Mouse (Mus musculus): ENCODE data around the gene Acbd6. TPM values are rescaled to one million over a fixed set of nuclear protein-coding genes. Genes with fewer than 3 reads are reported as not detected.
A peak's percentile ranks its signal among the peaks of the same experiment; 100 is the strongest.

The Acbd6 gene
- total RNA-seq, 2 experiments from 2014 or later = 88.3 to 91.6 TPM

DNA sequence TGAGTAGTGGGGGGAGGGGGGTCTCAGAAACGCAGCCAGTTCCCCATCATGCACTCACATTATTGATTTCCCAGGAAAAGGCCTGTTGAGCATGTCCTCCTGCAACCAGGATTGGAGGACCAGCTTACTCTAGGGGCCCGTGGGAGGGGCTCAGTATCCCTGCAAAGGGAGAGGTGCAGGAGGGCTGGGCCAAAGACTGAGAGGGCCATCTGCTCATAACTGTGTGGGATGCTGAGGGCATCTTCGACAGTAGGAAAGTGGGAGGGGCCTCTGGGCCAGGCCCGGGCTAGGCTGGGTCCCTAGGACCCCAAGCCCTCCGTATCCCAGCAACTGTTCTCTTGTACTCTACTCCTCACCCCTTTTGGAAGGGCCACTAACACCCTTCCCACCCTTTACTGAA is 146.3 kb downstream of the Acbd6 start:
- no peak for DNase-seq (ENCODE audit: low spot score in 2 of 2)
- intact Hi-C loops (cut with DNase I) = no loop called here

- intact Hi-C loops (cut with DNase I) = no loop called here
- DNase-seq (ENCODE audit: low spot score in 2 of 2) = peak in 1 of 2 experiments; percentile 76
Measured at GRCm38 (mm10) chr1:155713306-155713705, 155.4 kb downstream of the Acbd6 start.

- intact Hi-C loops (cut with DNase I) = no loop called here
- DNase-seq (ENCODE audit: low spot score in 2 of 2) = peak in 1 of 2 experiments; percentile 63
Measured at GRCm38 (mm10) chr1:155715366-155715765, 157.4 kb downstream of the Acbd6 start.

DNA sequence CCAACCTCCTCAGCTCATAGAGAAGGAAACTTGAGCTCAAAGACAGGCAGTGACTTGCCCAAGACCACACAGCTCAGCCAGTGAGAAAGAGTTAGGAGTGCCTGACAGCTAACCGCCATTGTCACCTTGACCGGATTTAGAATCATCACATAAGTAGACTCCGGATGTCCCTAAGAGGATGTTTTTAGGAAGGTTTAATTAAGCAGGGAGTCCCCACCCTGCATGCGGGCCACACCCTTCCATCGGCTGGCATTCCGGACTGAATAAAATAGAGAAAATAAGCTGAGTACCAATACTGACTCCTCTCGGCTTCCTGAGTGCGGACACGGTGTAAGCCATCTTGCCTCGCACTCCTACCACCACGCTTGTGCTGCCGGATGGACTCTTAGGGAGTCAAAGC is 159.4 kb downstream of the Acbd6 start:
- intact Hi-C loops (cut with DNase I) = no loop called here
- DNase-seq (ENCODE audit: low spot score in 2 of 2) = no peak

- no peak for DNase-seq (ENCODE audit: low spot score in 2 of 2)
- intact Hi-C loops (cut with DNase I) = no loop called here
Measured at GRCm38 (mm10) chr1:155718851-155719250, 160.9 kb downstream of the Acbd6 start.

GRCm38 (mm10) chr1:155720006-155720405 is 162.1 kb downstream of the Acbd6 start:
- intact Hi-C loops (cut with DNase I) = no loop called here

GRCm38 (mm10) chr1:155721443-155721842 is 163.5 kb downstream of the Acbd6 start:
- DNase-seq (ENCODE audit: low spot score in 2 of 2) = peak in 1 of 2 experiments; percentile 50
- intact Hi-C loops (cut with DNase I) = loop anchor here (1.0 kb wide), 1 partner anchor 146 kb away; no protein-coding TSS in a partner anchor

More at GRCm38 (mm10) chr1:155720006-155720405, 162.1 kb downstream of the Acbd6 start:
- DNase-seq (ENCODE audit: low spot score in 2 of 2) = no peak

- intact Hi-C loops (cut with DNase I) = no loop called here
- no peak for DNase-seq (ENCODE audit: low spot score in 2 of 2)
Measured at GRCm38 (mm10) chr1:155722185-155722584, 164.3 kb downstream of the Acbd6 start.

DNA sequence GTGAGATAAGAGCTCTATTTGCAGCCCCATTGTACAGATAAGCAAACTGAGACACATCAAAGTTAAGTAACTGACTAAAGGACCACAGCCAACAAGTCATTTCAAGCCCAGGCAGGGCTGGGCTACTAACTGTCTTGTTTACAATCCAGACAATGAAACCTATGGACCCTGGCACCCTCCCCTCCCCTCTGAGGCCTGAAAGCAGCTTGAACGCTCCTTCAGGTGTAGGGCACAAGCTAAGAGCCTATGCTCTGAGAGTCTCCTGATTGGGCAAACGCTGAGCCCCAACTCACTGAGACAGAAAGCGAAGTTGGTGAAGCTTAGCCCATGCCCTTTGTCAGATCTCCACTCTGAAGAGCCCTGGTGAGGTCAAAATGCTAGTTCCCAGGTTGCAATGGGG is 166.4 kb downstream of the Acbd6 start:
- DNase-seq (ENCODE audit: low spot score in 2 of 2) = no peak
- intact Hi-C loops (cut with DNase I) = no loop called here

- intact Hi-C loops (cut with DNase I) = no loop called here
- DNase-seq (ENCODE audit: low spot score in 2 of 2) = no peak
Measured at GRCm38 (mm10) chr1:155725876-155726275, 168.0 kb downstream of the Acbd6 start.

GRCm38 (mm10) chr1:155727830-155728229 is 169.9 kb downstream of the Acbd6 start:
- no peak for DNase-seq (ENCODE audit: low spot score in 2 of 2)
- intact Hi-C loops (cut with DNase I) = no loop called here

- DNase-seq (ENCODE audit: low spot score in 2 of 2) = no peak
- intact Hi-C loops (cut with DNase I) = no loop called here
Measured at GRCm38 (mm10) chr1:155729113-155729795, 171.3 kb downstream of the Acbd6 start.

DNA sequence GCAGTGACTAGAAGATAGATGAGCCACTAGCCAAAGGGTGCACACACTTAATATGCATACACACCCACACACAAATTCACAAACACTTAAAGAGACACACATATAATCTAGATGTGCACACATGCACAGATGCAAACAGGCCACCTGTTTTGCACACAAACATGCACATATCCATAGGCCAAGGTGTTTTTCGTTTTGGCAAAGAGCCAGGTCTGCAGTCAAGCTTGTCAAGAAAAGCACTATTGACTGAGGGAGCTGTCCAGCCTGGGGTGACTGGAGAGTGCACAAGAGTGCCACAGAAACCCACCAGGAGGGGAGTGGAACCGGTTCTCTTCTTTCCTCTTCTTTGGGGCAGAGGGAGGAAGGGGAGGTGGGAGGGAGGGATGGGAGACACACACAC is 173.2 kb downstream of the Acbd6 start:
- intact Hi-C loops (cut with DNase I) = no loop called here
- DNase-seq (ENCODE audit: low spot score in 2 of 2) = no peak

GRCm38 (mm10) chr1:155736096-155736825 is 178.3 kb downstream of the Acbd6 start:
- intact Hi-C loops (cut with DNase I) = no loop called here
- no peak for DNase-seq (ENCODE audit: low spot score in 2 of 2)

GRCm38 (mm10) chr1:155737017-155737808 is 179.3 kb downstream of the Acbd6 start:
- intact Hi-C loops (cut with DNase I) = no loop called here
- DNase-seq (ENCODE audit: low spot score in 2 of 2) = no peak

- no peak for DNase-seq (ENCODE audit: low spot score in 2 of 2)
- intact Hi-C loops (cut with DNase I) = no loop called here
Measured at GRCm38 (mm10) chr1:155737809-155738383, 180.0 kb downstream of the Acbd6 start.
